8 mouse cellular contexts compared by ENCODE assay signal in genomic region chr17:73710042-73710911, GRCm38 (mm10). TPM values are rescaled to one million over a fixed set of nuclear protein-coding genes. Genes with fewer than 3 reads are reported as not detected.
A peak's percentile ranks its signal among the peaks of the same experiment; 100 is the strongest.
DNase-seq lines count a peak whose midpoint lies in the region; ATAC-seq and TF ChIP-seq lines count a peak whose summit lies in the region.

Gene Galnt14 (minus strand): TSS chr17:73710453.

- H3K9me3 ChIP-seq in embryonic facial prominence, embryonic 11.5 days (replicated peaks; ENCODE audit: control insufficient read depth, low read length), result no peaks in the 10 kb centered on the region
- H3K9me3 ChIP-seq in heart, embryonic 12.5 days (replicated peaks), result no peaks in the 10 kb centered on the region
- no peaks in the 10 kb centered on the region for H3K9me3 ChIP-seq in kidney, embryonic 15.5 days (replicated peaks)

- H3K4me1 ChIP-seq in embryonic facial prominence, embryonic 11.5 days (ENCODE audit: control insufficient read depth, insufficient read depth, low read length), result peaks cover 7% of the 10 kb centered on the region; the same call in 1 of the 2 replicates
- H3K4me1 ChIP-seq in heart, embryonic 12.5 days (replicated peaks), result 0 out of 2 replicates have a peak, but pooled peaks cover 8% of the 10 kb centered on the region
- peaks cover 14% of the 10 kb centered on the region for H3K4me1 ChIP-seq in kidney, embryonic 15.5 days
- peaks cover 22% of the 10 kb centered on the region for H3K4me1 ChIP-seq in olfactory bulb, adult 2 months (ENCODE audit: control insufficient read depth, insufficient read depth, low read length)

- H3K27ac ChIP-seq in embryonic facial prominence, embryonic 11.5 days (replicated peaks; ENCODE audit: low read depth, low read length), result no peak within 1 kb of the TSS
- no peak within 1 kb of the TSS for H3K27ac ChIP-seq in heart, embryonic 12.5 days (ENCODE audit: poor library complexity, severe bottlenecking)
- H3K27ac ChIP-seq in kidney, embryonic 15.5 days, result peak within 1 kb of the TSS; percentile 66
- H3K27ac ChIP-seq in olfactory bulb, adult 2 months (ENCODE audit: insufficient read depth, low read depth, low read length), result no peak within 1 kb of the TSS

- under 1% methylated on average over 73 of the region's 75 CpGs for WGBS in embryonic facial prominence, embryonic 11.5 days
- 1% methylated on average over 74 of the region's 75 CpGs for WGBS in heart, embryonic 12.5 days
- WGBS in kidney, embryonic 15.5 days, result under 1% methylated on average over 75 of the region's 75 CpGs
- 2% methylated on average over 75 of the region's 75 CpGs for WGBS in olfactory bulb, adult 2 months

- DNase-seq in thymus, postnatal 14 days, result peak; percentile 19
- DNase-seq in thymus, postnatal 0 days (ENCODE audit: low spot score), result no peak
- peak; percentile 63 for DNase-seq in embryonic facial prominence, embryonic 11.5 days (ENCODE audit: low spot score)
- peak; percentile 39 for DNase-seq in liver
- peak; percentile 55 for DNase-seq in urinary bladder, adult 2 months (ENCODE audit: low spot score)

- peak; percentile 69 for ATAC-seq in embryonic facial prominence, embryonic 11.5 days (replicated peaks; ENCODE audit: insufficient number of reproducible peaks, low FRiP score, low TSS enrichment, low read depth)
- ATAC-seq in heart, embryonic 12.5 days (ENCODE audit: insufficient number of reproducible peaks, low FRiP score), result peak; percentile 66
- ATAC-seq in kidney, embryonic 15.5 days (replicated peaks; ENCODE audit: low FRiP score), result peak; percentile 72

- TF ChIP-seq CTCF in olfactory bulb, adult 2 months (IDR thresholded peaks at IDR 0.05; ENCODE audit: insufficient read depth, low read depth, low read length), result peak; percentile 27; the same call in 1 of the 2 replicates

- H3K27me3 ChIP-seq in embryonic facial prominence, embryonic 11.5 days (ENCODE audit: control insufficient read depth, insufficient read depth, low read length), result peaks cover 12% of the 10 kb centered on the region
- peaks cover 64% of the 10 kb centered on the region for H3K27me3 ChIP-seq in heart, embryonic 12.5 days (replicated peaks)
- H3K27me3 ChIP-seq in kidney, embryonic 15.5 days, result peaks cover 62% of the 10 kb centered on the region

- no peaks in the 10 kb centered on the region for H3K36me3 ChIP-seq in embryonic facial prominence, embryonic 11.5 days (replicated peaks; ENCODE audit: control insufficient read depth, insufficient read depth, low read depth, low read length)
- H3K36me3 ChIP-seq in heart, embryonic 12.5 days, result no peaks in the 10 kb centered on the region
- H3K36me3 ChIP-seq in kidney, embryonic 15.5 days, result no peaks in the 10 kb centered on the region

- TF ChIP-seq POLR2A in olfactory bulb, adult 2 months (IDR thresholded peaks at IDR 0.05; ENCODE audit: insufficient read depth, low read depth, low read length), result no peak

- peak within 1 kb of the TSS; percentile 50 for H3K4me3 ChIP-seq in embryonic facial prominence, embryonic 11.5 days (ENCODE audit: low read depth, low read length)
- H3K4me3 ChIP-seq in heart, embryonic 12.5 days, result peak within 1 kb of the TSS; percentile 65
- peak within 1 kb of the TSS; percentile 56 for H3K4me3 ChIP-seq in kidney, embryonic 15.5 days (replicated peaks)
- peak within 1 kb of the TSS; percentile 64 for H3K4me3 ChIP-seq in olfactory bulb, adult 2 months (ENCODE audit: insufficient read depth, low read depth, low read length)

- peak within 1 kb of the TSS; percentile 57 for H3K9ac ChIP-seq in embryonic facial prominence, embryonic 11.5 days (replicated peaks; ENCODE audit: low read length)
- H3K9ac ChIP-seq in heart, embryonic 12.5 days, result peak within 1 kb of the TSS; percentile 73
- H3K9ac ChIP-seq in kidney, embryonic 15.5 days, result peak within 1 kb of the TSS; percentile 56

- H3K4me2 ChIP-seq in embryonic facial prominence, embryonic 11.5 days (ENCODE audit: low read depth, low read length), result peak within 1 kb of the TSS; percentile 96
- H3K4me2 ChIP-seq in heart, embryonic 12.5 days, result peak within 1 kb of the TSS; percentile 98
- peak within 1 kb of the TSS; percentile 92 for H3K4me2 ChIP-seq in kidney, embryonic 15.5 days

RNA-seq across cellular contexts. Expression of gene Galnt14, which starts in this region (rescaled TPM):
- polyA plus RNA-seq in thymus, postnatal 0 days (2015; fragmentation: Nextera tagmentation; extraction: Ambion mirVana), result 0.65 and 0.67 TPM in 2 replicates
- 1.6 and 2.8 TPM in 2 replicates for polyA plus RNA-seq in embryonic facial prominence, embryonic 11.5 days (2014; fragmentation: Nextera tagmentation; extraction: Ambion mirVana)
- 0.82 and 1.6 TPM in 2 replicates for polyA plus RNA-seq in heart, embryonic 12.5 days (2016; fragmentation: Nextera tagmentation; extraction: Ambion mirVana)
- 13.0 and 14.6 TPM in 2 replicates for polyA plus RNA-seq in kidney, embryonic 15.5 days (2015; fragmentation: Nextera tagmentation; extraction: Ambion mirVana)
- not detected in 2 replicates for polyA plus RNA-seq in olfactory bulb, adult 2 months (2012; ENCODE audit: insufficient read depth, insufficient read length, low replicate concordance, missing spikeins)
- 0.69 and 0.94 TPM in 2 replicates for polyA plus RNA-seq in urinary bladder, adult 2 months (2012; rRNA removed)

Comparison
In these comparisons a context has a peak if more than half of its experiments do, and no peak if none do; other contexts are left out.
1. Peak in DNase-seq in urinary bladder, adult 2 months; RNA of the gene not detected or under 1 TPM.